Mouse (Mus musculus): ENCODE measurements around the gene Gpatch8. TPM values are rescaled to one million over a fixed set of nuclear protein-coding genes. Genes with fewer than 3 reads are reported as not detected.

The Gpatch8 gene
- total and polyA plus RNA-seq, 2 experiments from 2014 or later: 21.3 to 48.9 TPM

DNA sequence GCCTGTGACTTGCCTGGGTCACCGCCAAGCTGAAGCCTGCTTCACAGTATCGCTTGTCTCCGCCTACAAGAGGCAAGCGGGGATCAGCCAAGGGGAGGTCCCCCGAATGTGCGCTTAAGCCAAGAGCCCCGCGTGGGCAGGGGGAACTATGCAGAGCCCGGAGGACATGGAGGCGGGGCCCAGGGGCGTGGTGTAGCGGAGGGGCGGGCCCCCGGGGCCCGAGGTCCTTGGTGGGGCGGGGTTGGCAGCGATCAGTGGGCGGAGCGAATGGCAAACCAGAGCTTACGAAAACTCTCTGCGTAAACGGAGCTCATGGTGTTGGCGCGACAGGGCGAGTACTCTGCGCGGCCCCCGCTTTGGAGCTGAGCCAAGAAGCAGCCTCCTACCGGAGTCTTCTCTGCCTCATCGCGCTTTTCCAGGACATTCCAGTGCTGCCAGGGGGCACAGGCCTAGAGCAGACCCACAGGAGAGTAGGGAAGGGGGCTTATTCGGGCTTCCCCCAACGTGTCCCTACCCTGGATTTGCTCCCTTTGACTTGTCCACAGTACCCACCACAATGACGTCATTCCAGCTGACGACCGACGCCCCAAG, 89.1 kb downstream of the Gpatch8 start:
- WGBS: 2% methylated on average over 37 of the region's 37 CpGs
- peak overlapping the region; percentile 56 for H3K9ac ChIP-seq (replicated peaks; ENCODE audit: low read length)
- no peaks in the 10 kb centered on the region for H3K27me3 ChIP-seq (ENCODE audit: insufficient read depth, low read length)
- peak overlapping the region; percentile 90 for H3K4me2 ChIP-seq (ENCODE audit: low read depth, low read length)
- peaks cover 4% of the 10 kb centered on the region; the same call in 1 of the 2 replicates for H3K4me1 ChIP-seq (ENCODE audit: insufficient read depth, low read length)
- DNase-seq (ENCODE audit: low spot score) (peak; percentile 96), ATAC-seq (peak; percentile 96)
- H3K36me3 ChIP-seq (ENCODE audit: insufficient read depth, low read length): no peaks in the 10 kb centered on the region
- H3K9me3 ChIP-seq (ENCODE audit: low read length): no peaks in the 10 kb centered on the region
- peak overlapping the region; percentile 39 for H3K4me3 ChIP-seq (ENCODE audit: low read length)
- peak overlapping the region; percentile 65 for H3K27ac ChIP-seq
- TF ChIP-seq CTCF (IDR thresholded peaks at IDR 0.05; ENCODE audit: low read depth): no peak

DNA sequence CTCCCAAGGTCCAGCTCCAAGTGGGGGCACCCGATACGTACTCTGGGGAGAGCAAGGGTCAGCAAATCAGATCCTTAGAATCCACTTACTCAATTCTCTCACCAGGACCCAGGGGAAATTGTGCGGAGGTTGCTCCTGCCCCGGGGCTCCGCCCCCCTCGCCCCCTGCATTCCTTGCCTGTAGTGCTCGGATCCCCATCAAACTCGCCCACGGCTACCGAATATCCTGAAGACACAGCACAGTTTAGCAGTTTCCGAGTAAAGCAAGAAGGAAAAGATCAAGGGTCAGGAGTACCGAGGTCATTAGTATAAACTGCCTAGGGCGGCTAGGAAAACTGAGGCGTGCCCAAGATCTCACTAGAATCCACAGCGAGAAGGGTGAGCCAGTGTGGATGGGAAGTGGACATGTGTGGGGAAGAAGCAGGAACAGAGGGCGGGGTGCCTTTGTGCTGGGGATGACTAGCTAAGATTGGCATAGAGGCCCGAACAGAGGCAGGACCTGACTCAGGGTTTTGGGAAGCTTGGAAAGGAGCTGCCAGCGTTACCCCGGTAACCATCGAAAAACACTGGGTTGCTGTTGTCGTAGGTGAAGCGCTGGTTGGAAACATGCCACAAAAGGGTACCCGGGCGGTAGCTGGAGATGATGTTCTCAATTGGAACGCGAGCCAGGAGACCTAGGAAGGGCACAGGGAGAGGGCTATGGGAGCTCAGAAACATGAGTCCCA, 90.3 kb downstream of the Gpatch8 start:
- Histone ChIP-seq H3K4me1 (ENCODE audit: insufficient read depth, low read length) (peaks cover 4% of the 10 kb centered on the region; the same call in 1 of the 2 replicates), H3K27me3 (ENCODE audit: insufficient read depth, low read length) (no peaks in the 10 kb centered on the region), H3K36me3 (ENCODE audit: insufficient read depth, low read length) (no peaks in the 10 kb centered on the region), H3K27ac (peak overlapping the region; percentile 21; the same call in 1 of the 2 replicates), H3K4me3 (ENCODE audit: low read length) (no peak overlapping the region), H3K4me2 (ENCODE audit: low read depth, low read length) (peak overlapping the region; percentile 25), H3K9ac (replicated peaks; ENCODE audit: low read length) (no peak overlapping the region), H3K9me3 (ENCODE audit: low read length) (no peaks in the 10 kb centered on the region)
- DNase-seq (ENCODE audit: low spot score) (peak; percentile 83), ATAC-seq (0 out of 2 replicates have a peak, but pooled peaks have one; percentile 16)
- 8% methylated on average over 26 of the region's 26 CpGs for WGBS
- TF ChIP-seq CTCF (IDR thresholded peaks at IDR 0.05; ENCODE audit: low read depth): no peak

DNA sequence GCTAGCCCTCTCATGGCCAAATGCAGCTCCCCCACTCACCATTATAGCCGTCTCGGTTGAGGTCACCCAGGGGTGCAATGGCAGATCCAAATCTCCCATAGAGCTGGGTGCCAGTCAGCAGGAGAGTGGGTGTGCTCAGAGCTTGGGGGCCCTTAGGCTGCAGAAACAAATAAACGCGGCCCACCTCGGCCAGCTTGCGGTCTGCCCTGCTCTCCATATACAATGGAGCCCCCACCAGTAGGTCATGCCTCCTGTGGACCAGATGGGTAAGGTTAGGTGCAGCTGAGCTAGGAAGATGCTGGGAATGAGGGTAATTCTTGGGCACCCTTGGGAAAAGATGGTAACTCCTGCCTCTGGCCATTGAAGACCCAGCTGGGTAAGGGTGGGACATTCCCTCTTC, 91.3 kb downstream of the Gpatch8 start:
- no peak for ATAC-seq
- Histone ChIP-seq H3K27me3 (ENCODE audit: insufficient read depth, low read length) (no peaks in the 10 kb centered on the region), H3K36me3 (ENCODE audit: insufficient read depth, low read length) (no peaks in the 10 kb centered on the region), H3K4me3 (ENCODE audit: low read length) (no peak overlapping the region), H3K4me2 (ENCODE audit: low read depth, low read length) (no peak overlapping the region), H3K27ac (no peak overlapping the region), H3K9ac (replicated peaks; ENCODE audit: low read length) (no peak overlapping the region), H3K4me1 (ENCODE audit: insufficient read depth, low read length) (peaks cover 4% of the 10 kb centered on the region; the same call in 1 of the 2 replicates), H3K9me3 (ENCODE audit: low read length) (no peaks in the 10 kb centered on the region)
- no peak for DNase-seq (ENCODE audit: low spot score)
- no peak for TF ChIP-seq CTCF (IDR thresholded peaks at IDR 0.05; ENCODE audit: low read depth)
- 96% methylated on average over 6 of the region's 6 CpGs for WGBS

DNA sequence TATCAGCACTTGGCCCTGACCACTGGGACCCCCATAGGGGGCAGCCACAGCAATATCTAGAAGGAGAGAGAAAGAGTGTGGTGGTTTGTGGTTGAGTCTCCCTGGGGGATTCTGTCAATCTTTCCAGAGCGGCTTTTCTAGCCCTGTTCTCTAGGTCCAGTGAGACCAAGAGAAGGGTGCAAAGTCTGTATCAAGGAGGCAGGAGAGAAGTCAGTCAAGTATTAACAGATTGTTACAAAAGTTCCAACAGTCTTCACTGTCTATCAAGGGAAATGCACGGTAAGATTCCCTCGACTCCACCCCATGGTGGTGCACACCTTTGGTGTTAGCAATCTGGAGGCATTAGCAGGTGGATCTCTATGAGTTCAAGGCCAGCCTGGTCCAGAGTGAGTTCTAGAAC, 94.4 kb downstream of the Gpatch8 start:
- no peak overlapping the region for H3K27ac ChIP-seq
- no peaks in the 10 kb centered on the region for H3K9me3 ChIP-seq (ENCODE audit: low read length)
- TF ChIP-seq CTCF (IDR thresholded peaks at IDR 0.05; ENCODE audit: low read depth): no peak
- no peak overlapping the region for H3K4me3 ChIP-seq (ENCODE audit: low read length)
- no peak overlapping the region for H3K9ac ChIP-seq (replicated peaks; ENCODE audit: low read length)
- no peaks in the 10 kb centered on the region for H3K36me3 ChIP-seq (ENCODE audit: insufficient read depth, low read length)
- ATAC-seq (no peak), DNase-seq (ENCODE audit: low spot score) (no peak)
- no peaks in the 10 kb centered on the region for H3K4me1 ChIP-seq (ENCODE audit: insufficient read depth, low read length)
- WGBS: 91% methylated on average over 3 of the region's 3 CpGs
- H3K4me2 ChIP-seq (ENCODE audit: low read depth, low read length): no peak overlapping the region
- no peaks in the 10 kb centered on the region for H3K27me3 ChIP-seq (ENCODE audit: insufficient read depth, low read length)

DNA sequence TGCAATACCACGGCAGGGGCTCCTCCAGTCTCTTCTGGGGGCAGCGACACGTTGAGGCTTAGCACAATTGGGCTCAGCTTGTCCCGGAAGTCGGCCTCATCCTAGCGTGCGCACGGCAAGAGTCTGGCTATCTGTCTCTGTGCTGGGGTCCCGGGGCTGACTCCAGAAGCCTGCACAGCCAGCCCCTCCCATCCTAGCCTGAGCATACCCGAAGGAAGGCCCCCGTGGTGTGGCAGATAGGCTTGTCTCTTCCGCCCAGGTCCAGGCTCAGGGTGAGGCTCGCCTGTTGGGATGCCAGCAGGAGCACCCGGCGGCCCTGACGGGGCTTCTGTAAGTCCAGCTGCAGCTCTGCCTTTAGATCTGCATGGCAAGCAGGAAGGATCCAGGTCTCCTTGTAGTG, 95.7 kb downstream of the Gpatch8 start:
- H3K9me3 ChIP-seq (ENCODE audit: low read length): no peaks in the 10 kb centered on the region
- no peak for TF ChIP-seq CTCF (IDR thresholded peaks at IDR 0.05; ENCODE audit: low read depth)
- H3K4me2 ChIP-seq (ENCODE audit: low read depth, low read length): no peak overlapping the region
- 58% methylated on average over 16 of the region's 16 CpGs for WGBS
- DNase-seq (ENCODE audit: low spot score) (no peak), ATAC-seq (no peak)
- H3K36me3 ChIP-seq (ENCODE audit: insufficient read depth, low read length): no peaks in the 10 kb centered on the region
- peaks cover 5% of the 10 kb centered on the region; the same call in 1 of the 2 replicates for H3K4me1 ChIP-seq (ENCODE audit: insufficient read depth, low read length)
- H3K27me3 ChIP-seq (ENCODE audit: insufficient read depth, low read length): no peaks in the 10 kb centered on the region
- H3K27ac ChIP-seq: no peak overlapping the region
- no peak overlapping the region for H3K4me3 ChIP-seq (ENCODE audit: low read length)
- no peak overlapping the region for H3K9ac ChIP-seq (replicated peaks; ENCODE audit: low read length)

DNA sequence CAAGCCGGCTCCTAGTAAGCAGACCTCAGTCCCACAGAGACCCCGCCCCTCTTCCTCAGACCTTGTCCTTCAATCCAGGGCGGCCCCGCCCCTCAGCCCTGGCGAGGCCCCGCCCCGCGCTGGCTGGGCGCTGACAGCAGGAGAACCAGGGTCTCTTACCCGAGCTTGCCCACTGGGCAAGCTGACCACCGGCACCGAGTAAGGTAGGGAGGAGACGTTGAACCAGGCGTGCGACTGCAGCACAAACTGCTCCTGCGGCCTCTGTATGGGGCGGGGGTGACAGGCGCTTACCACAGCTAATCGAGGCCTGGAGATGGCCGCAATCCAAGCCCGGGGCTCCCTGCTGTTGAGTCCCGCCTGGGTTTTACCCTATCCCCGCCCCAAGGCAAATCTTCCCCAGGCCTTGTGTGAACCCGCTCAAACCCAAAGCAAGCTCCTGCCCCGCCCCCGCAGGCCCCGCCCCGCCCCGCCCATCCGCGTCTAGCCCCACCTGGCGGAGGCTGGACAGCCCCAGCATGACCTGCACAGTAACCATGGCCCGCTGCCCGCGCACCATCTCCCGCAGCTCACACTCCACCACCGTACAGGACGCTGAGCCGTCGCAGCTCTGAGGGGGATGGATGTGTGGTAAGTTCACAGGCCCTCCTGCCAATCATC, 100.3 kb downstream of the Gpatch8 start:
- DNase-seq (ENCODE audit: low spot score) (peak; percentile 86), ATAC-seq (peak; percentile 89)
- peak overlapping the region; percentile 47 for H3K4me3 ChIP-seq (ENCODE audit: low read length)
- H3K4me1 ChIP-seq (ENCODE audit: insufficient read depth, low read length): peaks cover 9% of the 10 kb centered on the region; the same call in 1 of the 2 replicates
- H3K36me3 ChIP-seq (ENCODE audit: insufficient read depth, low read length): no peaks in the 10 kb centered on the region
- peak overlapping the region; percentile 66 for H3K9ac ChIP-seq (replicated peaks; ENCODE audit: low read length)
- H3K4me2 ChIP-seq (ENCODE audit: low read depth, low read length): peak overlapping the region; percentile 89
- no peaks in the 10 kb centered on the region for H3K27me3 ChIP-seq (ENCODE audit: insufficient read depth, low read length)
- H3K9me3 ChIP-seq (ENCODE audit: low read length): no peaks in the 10 kb centered on the region
- TF ChIP-seq CTCF (IDR thresholded peaks at IDR 0.05; ENCODE audit: low read depth): peak; percentile 52
- WGBS: under 1% methylated on average over 36 of the region's 40 CpGs
- H3K27ac ChIP-seq: peak overlapping the region; percentile 60; the same call in 1 of the 2 replicates

Measured in hindbrain, postnatal 0 days (tissue).